Mouse (Mus musculus) gastrocnemius, postnatal 36 days (tissue): ENCODE results near the gene Efcab10. TPM values are rescaled to one million over a fixed set of nuclear protein-coding genes. Genes with fewer than 3 reads are reported as not detected.

ENCODE experiments used
- DNase-seq, 2 experiments: peaks; one replicate each; pipeline ENCODE4 v3.0.0; 2022
- intact Hi-C: fragments of 180-260 bp; cut with DNase I; formaldehyde crosslinking; loops from one replicate; pipeline ENCODE4 v1.15.1; 2025
- total RNA-seq, 2 experiments: library from RNA; stranded (reverse); gene quantifications; 2 replicates each; pipeline ENCODE4 v1.2.3; 2021

Gene Efcab10
- total RNA-seq, 2 experiments from 2014 or later, result not detected

- intact Hi-C loops, result loop anchor here (2.0 kb wide), 1 partner anchor 34 kb away; no protein-coding TSS in a partner anchor
- no peak for DNase-seq
Measured at GRCm38 (mm10) chr12:33424329-33424728, 29.7 kb downstream of the Efcab10 start.

GRCm38 (mm10) chr12:33427293-33427692 is 32.6 kb downstream of the Efcab10 start:
- DNase-seq, result no peak
- intact Hi-C loops, result no loop called here

DNA sequence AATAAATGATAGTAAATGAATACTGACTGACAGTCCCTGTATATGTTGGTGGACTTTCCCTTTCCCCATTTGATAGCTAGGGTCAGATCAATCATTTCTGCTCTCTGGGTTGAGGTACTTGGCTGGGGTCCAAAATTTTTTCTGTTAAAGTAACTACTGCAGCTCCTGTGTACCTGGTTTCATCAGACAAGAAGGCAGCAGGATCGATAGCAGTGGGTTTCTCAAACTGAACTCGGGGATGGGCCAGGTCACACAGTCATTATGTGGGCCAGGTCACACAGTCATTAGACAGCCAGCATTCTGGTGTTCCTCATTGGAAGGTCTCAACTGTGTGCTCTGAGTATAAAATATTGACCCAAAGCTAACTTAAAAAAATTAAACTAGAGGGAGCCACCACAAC is 33.1 kb downstream of the Efcab10 start:
- intact Hi-C loops, result no loop called here
- DNase-seq, result no peak

- intact Hi-C loops, result no loop called here
- peak; percentile 94 to 97 for DNase-seq
Measured at GRCm38 (mm10) chr12:33429387-33430160, 34.9 kb downstream of the Efcab10 start, which contains the start of gene Twistnb. Gene Twistnb, plus strand, starts transcription at chr12:33429635.

DNA sequence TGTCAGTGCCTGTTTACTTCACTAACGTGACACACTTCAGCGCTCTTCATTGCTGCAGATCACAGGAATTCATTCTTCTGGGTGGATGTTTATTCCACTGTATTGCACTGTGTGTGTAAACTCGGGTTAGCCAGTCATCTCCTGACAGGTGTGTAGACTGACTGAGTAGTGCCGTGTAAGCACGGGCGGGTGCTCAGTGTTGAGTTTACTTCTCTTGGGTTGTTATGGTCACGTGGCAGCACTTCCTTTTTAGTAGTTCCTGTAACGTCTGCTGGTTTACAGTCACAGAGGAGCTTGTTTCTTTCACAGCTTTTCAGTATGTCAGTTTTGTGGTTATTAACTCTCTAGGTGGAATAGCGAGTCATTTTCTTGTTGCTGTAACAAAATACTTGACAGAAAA is 39.2 kb downstream of the Efcab10 start:
- DNase-seq, result no peak
- intact Hi-C loops, result no loop called here

GRCm38 (mm10) chr12:33434758-33435157 is 40.1 kb downstream of the Efcab10 start:
- DNase-seq, result no peak
- intact Hi-C loops, result no loop called here

Other genes starting within 250 kb of the Efcab10 start
- gene Atxn7l1, start 247.2 kb upstream of the Efcab10 start, total RNA-seq, result 10 to 100 TPM; 15.4 to 16.0 TPM
- 1 to 10 TPM; 7.8 to 9.0 TPM for gene Twistnb, start 34.8 kb downstream of the Efcab10 start, total RNA-seq